Mouse (Mus musculus): ENCODE data around the gene Smg6.

DNA sequence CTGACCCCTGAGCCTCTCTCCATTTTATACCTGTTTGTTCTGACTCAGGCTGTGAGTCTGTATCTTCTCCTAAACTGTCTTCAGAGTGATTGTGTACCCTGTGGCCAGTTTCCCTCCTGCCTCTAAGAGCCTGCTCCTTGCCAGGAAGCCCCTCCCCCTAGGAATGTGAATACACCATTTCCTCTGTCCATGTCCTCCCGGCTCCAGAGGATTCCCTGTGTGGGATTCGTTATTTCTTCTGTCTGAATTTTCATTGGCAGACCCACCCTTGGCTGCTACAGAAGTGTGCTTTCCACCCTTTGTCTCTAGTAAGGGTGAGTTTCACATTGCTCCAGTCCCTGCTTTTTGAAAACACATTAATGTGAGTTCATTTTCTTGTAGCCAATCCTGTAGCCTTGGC lies 208.3 kb downstream of the Smg6 start:
- TF ChIP-seq NANOG (IDR thresholded peaks at IDR 0.05; ENCODE audit: borderline replicate concordance, low read length), result no peak
- no peak for TF ChIP-seq CTCF (conservative IDR thresholded peaks at IDR 0.05; ENCODE audit: low read length)
- TF ChIP-seq POU5F1 (IDR thresholded peaks at IDR 0.05; ENCODE audit: borderline replicate concordance, low read length), result no peak

All from E14TG2a.4 (cell line).